Mouse (Mus musculus) C3H10T1/2 (cell line): ENCODE data around the gene Smim7. TPM values are rescaled to one million over a fixed set of nuclear protein-coding genes. Genes with fewer than 3 reads are reported as not detected.

Experiments
- polyA plus RNA-seq, 2 experiments: library from polyadenylated mRNA; unstranded; fragments of >200 nt; fragmentation: generic; extraction: Trizol; gene quantifications; one replicate each; pipeline ENCODE4 v1.2.1; 2012; ENCODE audit warnings: missing spikeins in 2 of 2

The Smim7 gene
- polyA plus RNA-seq = 10 to 100 TPM; 31.0 to 69.0 TPM

GRCm38 (mm10) chr8:72570633-72571610 lies at the start of gene Smim7:
Gene Smim7, minus strand, starts transcription at chr8:72571088.

DNA sequence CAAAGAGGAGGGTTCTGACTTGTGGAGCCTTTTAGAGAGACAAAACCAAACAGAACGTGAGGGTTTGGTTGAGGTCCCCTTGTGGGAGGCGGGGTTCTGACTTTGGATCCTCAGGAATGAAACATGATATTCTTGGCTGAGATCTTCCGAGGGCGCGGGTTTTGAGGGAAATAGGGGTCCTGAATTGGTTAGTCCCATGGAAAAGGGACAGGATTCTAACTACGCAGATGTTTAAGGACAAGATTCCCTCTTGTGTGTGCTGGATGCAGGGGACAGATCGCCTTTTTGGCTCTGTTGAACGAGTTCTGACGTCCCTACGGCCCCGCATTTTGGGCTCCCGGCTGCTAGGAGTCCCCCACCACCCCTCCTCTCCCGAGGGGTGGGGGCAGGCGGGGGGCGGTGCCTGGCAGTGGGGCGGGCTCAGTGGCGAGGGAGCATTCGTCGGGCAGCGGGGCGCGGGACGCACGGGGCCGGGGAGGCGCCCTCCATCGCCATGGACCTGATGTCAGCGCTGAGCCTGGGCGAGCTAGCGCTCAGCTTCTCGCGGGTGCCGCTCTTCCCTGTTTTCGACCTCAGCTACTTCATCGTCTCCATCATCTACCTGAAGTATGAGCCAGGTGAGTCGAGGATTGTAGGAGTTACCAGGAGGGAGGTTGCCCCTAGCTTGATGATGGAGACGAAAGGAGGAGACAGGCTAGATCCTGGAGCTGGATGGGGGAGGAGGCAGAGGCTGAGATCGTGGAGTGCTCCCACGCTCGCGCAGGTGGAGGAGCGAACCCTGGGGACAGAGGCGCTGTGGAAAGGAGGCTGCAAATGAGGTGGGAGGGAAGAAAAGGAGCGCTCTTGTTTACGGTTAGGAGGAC lies 954 bp upstream of the Smim7 start, which contains the start of gene Tmem38a:
TSS of gene Tmem38a (plus strand) at position 445 of the 863 bp plus-strand sequence.

DNA sequence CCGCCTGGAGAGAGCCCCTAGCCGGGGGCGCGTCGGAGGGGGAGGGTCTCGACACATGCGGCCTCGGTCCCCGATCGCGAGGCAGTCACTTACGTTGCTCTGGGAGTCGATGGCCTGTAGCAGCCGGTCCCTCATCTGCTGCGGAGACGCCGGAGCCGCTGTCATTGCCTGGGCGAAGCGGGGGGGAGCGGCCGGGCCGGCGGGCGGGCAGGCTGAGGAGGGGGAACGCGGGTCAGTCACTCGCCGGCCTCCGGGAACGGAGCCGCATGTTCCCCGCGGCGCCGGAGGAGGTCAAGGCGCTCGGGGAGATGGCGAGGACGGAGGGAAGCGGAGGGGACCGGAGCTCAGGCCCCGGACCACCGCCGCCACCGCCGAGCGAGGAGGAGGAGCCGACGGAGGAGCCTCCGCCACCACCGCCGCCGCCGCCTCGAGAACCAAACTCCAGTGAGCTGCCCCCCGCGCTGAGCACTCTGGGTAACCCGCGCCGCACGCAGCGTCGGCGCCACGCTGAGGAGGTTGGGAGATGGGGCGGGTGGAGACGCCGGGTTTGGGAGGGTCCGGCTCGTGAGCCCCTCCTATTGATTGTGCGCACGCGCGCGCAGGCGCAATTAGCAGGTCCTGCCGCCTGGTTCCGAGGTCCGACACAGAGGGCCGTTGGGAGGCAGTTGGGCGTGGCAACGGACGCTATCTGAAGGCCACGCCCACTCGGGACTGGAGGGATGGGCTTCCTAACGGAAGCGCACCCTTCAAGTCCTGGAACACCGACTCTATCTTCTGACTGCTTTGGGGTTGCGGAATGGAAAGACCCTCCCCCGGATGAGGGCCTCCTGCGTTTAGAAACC lies 22.9 kb downstream of the Smim7 start, which contains the start of gene Med26:
TSS of gene Med26 (minus strand) at position 469 of the 842 bp plus-strand sequence.

Other genes starting within 250 kb of the Smim7 start
- 10 to 100 TPM in 1 of 2 experiments, 1 to 10 TPM in 1; 9.0 to 33.7 TPM for gene Eps15l1, start 149.6 kb downstream of the Smim7 start, polyA plus RNA-seq
- gene Calr3, start 127.2 kb downstream of the Smim7 start, polyA plus RNA-seq = under 1 TPM; 0.76 to 0.90 TPM
- 10 to 100 TPM in 1 of 2 experiments, 1 to 10 TPM in 1; 4.3 to 10.3 TPM for gene 1700030K09Rik, start 127.2 kb downstream of the Smim7 start, polyA plus RNA-seq
- 10 to 100 TPM; 24.1 to 46.8 TPM for gene Cherp, start 95.9 kb downstream of the Smim7 start, polyA plus RNA-seq
- 10 to 100 TPM; 10.6 to 19.4 TPM for gene Slc35e1, start 78.5 kb downstream of the Smim7 start, polyA plus RNA-seq
- 1 to 10 TPM; 3.9 to 8.5 TPM for gene Med26, start 22.8 kb downstream of the Smim7 start, polyA plus RNA-seq
- gene Tmem38a, start 967 bp upstream of the Smim7 start, polyA plus RNA-seq = 10 to 100 TPM in 1 of 2 experiments, 1 to 10 TPM in 1; 7.9 to 15.7 TPM
- gene Nwd1, start 75.6 kb upstream of the Smim7 start, polyA plus RNA-seq = under 1 TPM; 0.04 to 0.13 TPM
- 100 to 1,000 TPM; 136 to 138 TPM for gene Sin3b, start 152.2 kb upstream of the Smim7 start, polyA plus RNA-seq
- gene F2rl3, start 190.8 kb upstream of the Smim7 start, polyA plus RNA-seq = under 1 TPM; 0.05 to 0.65 TPM